Mouse (Mus musculus) small intestine, adult 10 weeks (tissue): ENCODE data around the gene Vsig8. TPM values are rescaled to one million over a fixed set of nuclear protein-coding genes. Genes with fewer than 3 reads are reported as not detected.

Experiments
- polyA plus RNA-seq: library from polyadenylated mRNA; stranded (reverse); fragments of 350-450 nt; fragmentation: Illumina TruSeq; extraction: RNeasy Lipid Tissue Mini Kit (QIAGEN cat#74804); gene quantifications from one replicate; pipeline ENCODE4 v1.2.3, GENCODE M21; 2014; ENCODE audit warnings: low replicate concordance

The Vsig8 gene
- not detected for polyA plus RNA-seq

DNA sequence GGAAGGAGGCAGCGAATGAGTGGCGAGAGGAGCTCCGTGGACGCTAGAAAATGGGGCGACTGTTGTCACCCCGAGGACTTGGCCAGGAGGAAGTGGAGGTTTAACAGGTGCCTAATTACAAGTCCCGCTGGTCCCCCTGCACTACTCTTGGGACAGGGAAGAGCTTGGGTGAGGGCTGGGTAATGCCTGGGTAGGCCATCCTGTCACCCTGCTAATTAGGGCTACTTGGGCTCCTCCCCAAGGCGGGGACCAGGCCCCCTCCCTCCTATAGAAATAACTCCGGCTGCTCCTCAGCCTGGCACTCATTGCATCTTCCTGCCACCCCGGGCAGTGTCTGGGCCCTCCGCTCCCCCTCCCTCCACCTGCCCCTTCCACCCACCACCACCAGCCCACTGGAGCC lies at the start of gene Vsig8:
Vsig8 (plus strand) TSS at position 301 of the 400 bp plus-strand sequence.

DNA sequence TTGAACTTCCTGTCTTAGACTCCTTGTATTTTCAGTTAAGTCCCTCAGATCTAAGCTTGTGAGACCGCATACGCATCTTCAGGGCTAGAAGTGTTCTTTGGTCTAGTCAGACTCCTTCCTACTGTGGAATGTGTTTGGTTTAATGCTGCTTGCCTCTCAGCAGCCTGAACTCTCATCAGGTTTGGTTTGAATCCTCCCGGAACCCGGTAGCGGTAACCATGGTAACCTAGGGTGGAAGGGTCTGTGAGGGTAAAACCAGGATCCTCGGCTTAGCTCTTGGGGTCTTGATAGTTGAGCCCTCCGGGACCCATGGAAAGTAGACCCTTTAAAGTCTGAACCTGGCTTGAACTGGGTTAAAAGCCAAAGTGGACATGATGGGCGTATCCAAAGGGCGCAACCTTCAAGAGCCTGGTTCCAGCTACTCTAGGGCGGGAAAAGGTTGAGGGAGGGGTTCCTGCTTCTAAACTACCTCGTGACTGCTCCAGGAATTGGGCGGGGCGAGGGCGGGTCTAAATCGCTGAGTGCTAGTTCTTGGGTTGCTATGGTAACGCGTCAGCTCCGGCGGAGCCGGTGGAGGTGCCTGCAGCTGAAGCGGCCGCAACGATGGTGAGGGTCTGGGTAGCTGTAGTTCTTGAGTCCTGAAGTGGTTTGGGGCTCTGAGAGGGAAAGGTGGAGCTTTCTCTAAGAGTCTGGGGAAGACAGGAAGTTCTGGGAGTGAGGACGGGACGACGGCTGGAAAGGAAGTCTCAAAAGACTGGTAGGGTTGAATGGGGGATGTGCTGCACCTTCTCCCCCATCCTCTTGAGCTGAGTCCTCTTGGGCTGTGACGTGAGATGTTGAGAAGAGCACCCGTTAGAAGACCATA lies 34.9 kb upstream of the Vsig8 start, which contains the start of gene Cfap45:
Cfap45 (plus strand) TSS at position 226 of the 865 bp plus-strand sequence.

DNA sequence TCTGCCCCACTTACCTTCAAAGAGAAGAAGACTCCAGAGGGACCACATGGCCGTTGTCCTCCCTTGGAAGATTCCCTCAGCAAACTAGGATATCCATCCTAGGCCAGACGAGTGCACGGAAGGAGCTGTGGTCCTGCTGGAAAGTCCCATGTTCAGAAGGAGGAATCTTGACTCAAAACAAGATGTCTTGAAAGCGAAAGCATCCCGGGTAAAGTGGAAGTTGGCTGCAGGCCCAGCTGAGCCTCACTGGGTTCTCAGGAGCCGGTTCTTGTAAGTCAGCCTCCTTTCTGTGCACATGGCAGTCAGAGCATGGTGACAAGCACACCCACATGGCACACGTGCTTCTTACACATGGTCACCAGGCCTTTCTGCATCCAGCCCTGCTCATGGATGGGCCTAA lies 34.6 kb downstream of the Vsig8 start, which contains the start of gene Slamf8:
Slamf8 (minus strand) TSS at position 184 of the 400 bp plus-strand sequence.

DNA sequence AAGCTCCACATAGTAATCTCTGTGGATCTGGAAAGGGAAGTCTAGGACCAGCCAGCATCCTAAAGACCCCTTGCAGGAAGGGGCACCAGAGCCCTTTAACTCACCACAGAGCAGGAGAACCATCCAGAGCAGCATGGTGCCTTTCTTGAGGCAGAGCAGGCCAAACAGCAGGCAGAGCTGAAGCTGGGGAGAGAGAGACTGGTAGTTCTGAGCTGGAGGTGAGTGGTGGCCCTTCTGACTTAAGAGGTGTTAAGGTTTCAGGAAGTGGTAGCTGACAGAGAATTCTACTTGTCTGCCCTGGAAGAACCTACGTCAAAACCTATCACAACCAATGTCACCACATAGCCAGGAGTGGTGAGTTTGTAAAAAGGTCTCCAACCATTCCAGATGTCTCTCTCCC lies 46.6 kb downstream of the Vsig8 start, which contains the start of gene Fcrl6:
Fcrl6 (minus strand) TSS at position 226 of the 400 bp plus-strand sequence.

Other genes with a start within 250 kb of the Vsig8 start
- gene Kcnj9, start 226.6 kb upstream of the Vsig8 start, polyA plus RNA-seq = not detected
- 3.3 TPM for gene Kcnj10, start 214.7 kb upstream of the Vsig8 start, polyA plus RNA-seq
- 25.7 TPM for gene Pigm, start 179.4 kb upstream of the Vsig8 start, polyA plus RNA-seq
- gene Slamf9, start 80.6 kb upstream of the Vsig8 start, polyA plus RNA-seq = 0.67 TPM
- gene Igsf9, start 74.2 kb upstream of the Vsig8 start, polyA plus RNA-seq = 3.3 TPM
- 38.2 TPM for gene Tagln2, start 55.9 kb upstream of the Vsig8 start, polyA plus RNA-seq
- not detected for gene Cfap45, start 35.1 kb upstream of the Vsig8 start, polyA plus RNA-seq
- gene Slamf8, start 34.6 kb downstream of the Vsig8 start, polyA plus RNA-seq = 2.0 TPM
- gene Fcrl6, start 46.6 kb downstream of the Vsig8 start, polyA plus RNA-seq = not detected
- 2.3 TPM for gene Dusp23, start 77.0 kb downstream of the Vsig8 start, polyA plus RNA-seq
- 4.2 TPM for gene Crp, start 142.1 kb downstream of the Vsig8 start, polyA plus RNA-seq